19 mouse cellular contexts compared by ENCODE assay signal in genomic region chr8:90290811-90291210, GRCm38 (mm10). TPM values are rescaled to one million over a fixed set of nuclear protein-coding genes. Genes with fewer than 3 reads are reported as not detected.
DNase-seq lines count a peak whose midpoint lies in the region; ATAC-seq lines count a peak whose summit lies in the region.
"Had no signal": no experiment of that assay in that cellular context is flagged by ENCODE, and none has a peak within 500 bp of the region (broad histone marks: within the 10 kb centered on the region; RNA-seq: fewer than 3 reads in every experiment).

No protein-coding gene starts in this region.

- no peak for DNase-seq in heart, adult 9 months (ENCODE audit: low spot score in 2 of 2)
- peak; percentile 42 for DNase-seq in lung, postnatal 10 days
- DNase-seq in thymus, postnatal 14 days, result no peak
- DNase-seq: adrenal gland, postnatal 14 days; cerebellum, adult 2 months; cerebellum, postnatal 10 days; gastrocnemius, postnatal 14 days; heart, adult 2 months; heart, postnatal 14 days had no signal

- H3K4me1 ChIP-seq in heart, embryonic 16.5 days (ENCODE audit: control insufficient read depth, insufficient read depth, low read length), result peaks cover 17% of the 10 kb centered on the region
- H3K4me1 ChIP-seq in midbrain, embryonic 13.5 days (replicated peaks), result peaks cover 8% of the 10 kb centered on the region
- H3K4me1 ChIP-seq in midbrain, embryonic 16.5 days (ENCODE audit: control insufficient read depth, insufficient read depth, low read length), result no peaks in the 10 kb centered on the region
- peaks cover 3% of the 10 kb centered on the region; the same call in 1 of the 2 replicates for H3K4me1 ChIP-seq in forebrain, embryonic 12.5 days
- H3K4me1 ChIP-seq: embryonic facial prominence, embryonic 10.5 days; hindbrain, embryonic 15.5 days had no signal

- no peak for ATAC-seq in heart, embryonic 16.5 days (replicated peaks; ENCODE audit: extremely low read depth, insufficient read depth, low FRiP score)
- ATAC-seq in midbrain, embryonic 13.5 days, result no peak
- ATAC-seq in midbrain, embryonic 16.5 days, result no peak
- ATAC-seq in forebrain, embryonic 12.5 days (ENCODE audit: low FRiP score), result no peak
- ATAC-seq: activated CD4-positive, CD25-positive, alpha-beta regulatory T cell, adult 4 months; forebrain, embryonic 14.5 days; Patski had no signal

- H3K4me2 ChIP-seq in heart, embryonic 16.5 days (ENCODE audit: low read depth, low read length), result no peak overlapping the region
- H3K4me2 ChIP-seq in midbrain, embryonic 13.5 days (replicated peaks), result no peak overlapping the region
- H3K4me2 ChIP-seq in midbrain, embryonic 16.5 days (ENCODE audit: low read length), result no peak overlapping the region
- H3K4me2 ChIP-seq in forebrain, embryonic 12.5 days, result no peak overlapping the region
- H3K4me2 ChIP-seq: hindbrain, embryonic 15.5 days had no signal

- 70% methylated on average over 6 of the region's 6 CpGs for WGBS in heart, embryonic 16.5 days
- WGBS in midbrain, embryonic 13.5 days, result 95% methylated on average over 6 of the region's 6 CpGs
- 91% methylated on average over 6 of the region's 6 CpGs for WGBS in midbrain, embryonic 16.5 days
- 95% methylated on average over 6 of the region's 6 CpGs for WGBS in forebrain, embryonic 12.5 days

- H3K9ac ChIP-seq in heart, embryonic 16.5 days (ENCODE audit: low read length), result no peak overlapping the region
- H3K9ac ChIP-seq in midbrain, embryonic 13.5 days (replicated peaks), result no peak overlapping the region
- H3K9ac ChIP-seq in midbrain, embryonic 16.5 days (ENCODE audit: low read depth, low read length), result no peak overlapping the region
- H3K9ac ChIP-seq in forebrain, embryonic 12.5 days, result no peak overlapping the region
- H3K9ac ChIP-seq: hindbrain, embryonic 15.5 days had no signal

- no peaks in the 10 kb centered on the region for H3K27me3 ChIP-seq in heart, embryonic 16.5 days (ENCODE audit: control insufficient read depth, insufficient read depth, low read length)
- no peaks in the 10 kb centered on the region for H3K27me3 ChIP-seq in midbrain, embryonic 13.5 days
- H3K27me3 ChIP-seq in midbrain, embryonic 16.5 days (ENCODE audit: control insufficient read depth, insufficient read depth, low read depth, low read length), result no peaks in the 10 kb centered on the region
- H3K27me3 ChIP-seq in forebrain, embryonic 12.5 days, result no peaks in the 10 kb centered on the region
- H3K27me3 ChIP-seq: CH12.LX; hindbrain, embryonic 15.5 days had no signal

- peaks cover under 1% of the 10 kb centered on the region; the same call in 1 of the 2 replicates for H3K36me3 ChIP-seq in heart, embryonic 16.5 days (ENCODE audit: control insufficient read depth, insufficient read depth)
- peaks cover 12% of the 10 kb centered on the region for H3K36me3 ChIP-seq in midbrain, embryonic 13.5 days
- no peaks in the 10 kb centered on the region for H3K36me3 ChIP-seq in midbrain, embryonic 16.5 days (ENCODE audit: control insufficient read depth, insufficient read depth, low read length)
- peaks cover 24% of the 10 kb centered on the region for H3K36me3 ChIP-seq in forebrain, embryonic 12.5 days (replicated peaks)
- H3K36me3 ChIP-seq: hindbrain, embryonic 15.5 days had no signal

- no peak overlapping the region for H3K4me3 ChIP-seq in heart, embryonic 16.5 days (ENCODE audit: low read length)
- no peak overlapping the region for H3K4me3 ChIP-seq in midbrain, embryonic 13.5 days (replicated peaks)
- no peak overlapping the region for H3K4me3 ChIP-seq in midbrain, embryonic 16.5 days (ENCODE audit: low read depth, low read length)
- no peak overlapping the region for H3K4me3 ChIP-seq in forebrain, embryonic 12.5 days (replicated peaks)
- H3K4me3 ChIP-seq: embryonic facial prominence, embryonic 10.5 days; heart, adult 2 months; hindbrain, embryonic 15.5 days had no signal

- peak overlapping the region; percentile 25; the same call in 1 of the 2 replicates for H3K27ac ChIP-seq in heart, embryonic 16.5 days (ENCODE audit: low read length)
- 0 out of 2 replicates have a peak overlapping the region, but pooled peaks have one; percentile 11 for H3K27ac ChIP-seq in midbrain, embryonic 13.5 days
- H3K27ac ChIP-seq in midbrain, embryonic 16.5 days (ENCODE audit: low read length), result no peak overlapping the region
- no peak overlapping the region for H3K27ac ChIP-seq in forebrain, embryonic 12.5 days
- H3K27ac ChIP-seq: embryonic facial prominence, embryonic 10.5 days; heart, adult 2 months; hindbrain, embryonic 15.5 days had no signal

- H3K9me3 ChIP-seq in heart, embryonic 16.5 days (replicated peaks; ENCODE audit: control insufficient read depth, low read length), result no peaks in the 10 kb centered on the region
- no peaks in the 10 kb centered on the region for H3K9me3 ChIP-seq in midbrain, embryonic 13.5 days
- H3K9me3 ChIP-seq in midbrain, embryonic 16.5 days (replicated peaks; ENCODE audit: control insufficient read depth, low read length, poor library complexity, severe bottlenecking), result no peaks in the 10 kb centered on the region
- H3K9me3 ChIP-seq in forebrain, embryonic 12.5 days, result no peaks in the 10 kb centered on the region
- H3K9me3 ChIP-seq: embryonic facial prominence, embryonic 10.5 days; hindbrain, embryonic 15.5 days had no signal

RNA-seq across cellular contexts. Expression of gene Tox3, which starts 57.3 kb away (rescaled TPM):
- polyA plus RNA-seq in heart, embryonic 16.5 days (2015; fragmentation: Nextera tagmentation; extraction: Ambion mirVana), result 5.6 and 8.9 TPM in 2 replicates
- polyA plus RNA-seq in midbrain, embryonic 13.5 days (2015; fragmentation: Nextera tagmentation; extraction: Ambion mirVana), result 31.4 and 34.3 TPM in 2 replicates
- 17.3 and 21.9 TPM in 2 replicates for polyA plus RNA-seq in midbrain, embryonic 16.5 days (2015; fragmentation: Nextera tagmentation; extraction: Ambion mirVana)
- 34.2 and 41.3 TPM in 2 replicates for polyA plus RNA-seq in forebrain, embryonic 12.5 days (2016; fragmentation: Nextera tagmentation; extraction: Ambion mirVana)
- polyA plus RNA-seq: activated CD4-positive, CD25-positive, alpha-beta regulatory T cell, adult 4 months had no signal

Comparison
In these comparisons a context has a peak if more than half of its experiments do, and no peak if none do; other contexts are left out.
1. H3K27ac ChIP-seq: peak in heart, embryonic 16.5 days (single experiment) and midbrain, embryonic 13.5 days (single experiment); none in midbrain, embryonic 16.5 days (single experiment) and forebrain, embryonic 12.5 days (single experiment).